Mouse (Mus musculus): ENCODE measurements at regions not wholly inside any gene's neighbourhood (a gene's known extent, or its start where the extent isn't known, plus 50 kb on each side); places are given as distances from the start of the nearest gene placed in this dataset.

GRCm38 (mm10) chr5:83091483-83091882, 263.5 kb downstream of the Tecrl start:
- DNase-seq (ENCODE audit: low read depth, low spot score) = no peak

- no peak for DNase-seq (ENCODE audit: low read depth, low spot score)
These were observed 300.2 kb downstream of the Tecrl start for GRCm38 (mm10) chr5:83054819-83055218.

- DNase-seq (ENCODE audit: low read depth, low spot score) = no peak
These were observed 307.8 kb downstream of the Tecrl start for GRCm38 (mm10) chr5:83047214-83047613.

GRCm38 (mm10) chr5:83029703-83030102, 325.3 kb downstream of the Tecrl start:
- DNase-seq (ENCODE audit: low read depth, low spot score) = no peak

- DNase-seq (ENCODE audit: low read depth, low spot score) = no peak
These were observed 349.0 kb downstream of the Tecrl start for GRCm38 (mm10) chr5:83006038-83006437.

- DNase-seq (ENCODE audit: low read depth, low spot score) = peak; percentile 25
These were observed 365.9 kb downstream of the Tecrl start for GRCm38 (mm10) chr5:82989056-82989455.

- DNase-seq (ENCODE audit: low read depth, low spot score) = no peak
These were observed 385.7 kb downstream of the Tecrl start for GRCm38 (mm10) chr5:82969315-82969714.

GRCm38 (mm10) chr5:82966824-82967223, 388.2 kb downstream of the Tecrl start:
- no peak for DNase-seq (ENCODE audit: low read depth, low spot score)

GRCm38 (mm10) chr5:82966180-82966579, 388.8 kb downstream of the Tecrl start:
- no peak for DNase-seq (ENCODE audit: low read depth, low spot score)

GRCm38 (mm10) chr5:82964513-82964912, 390.5 kb downstream of the Tecrl start:
- no peak for DNase-seq (ENCODE audit: low read depth, low spot score)

GRCm38 (mm10) chr5:82956012-82956411, 399.0 kb downstream of the Tecrl start:
- DNase-seq (ENCODE audit: low read depth, low spot score) = no peak

- no peak for DNase-seq (ENCODE audit: low read depth, low spot score)
These were observed 407.9 kb downstream of the Tecrl start for GRCm38 (mm10) chr5:82947060-82947459.

- no peak for DNase-seq (ENCODE audit: low read depth, low spot score)
These were observed 415.2 kb downstream of the Tecrl start for GRCm38 (mm10) chr5:82939786-82940185.

GRCm38 (mm10) chr5:82899347-82899746, 455.6 kb downstream of the Tecrl start:
- DNase-seq (ENCODE audit: low read depth, low spot score) = peak; percentile 13

GRCm38 (mm10) chr5:82898912-82899311, 456.1 kb downstream of the Tecrl start:
- no peak for DNase-seq (ENCODE audit: low read depth, low spot score)

- no peak for DNase-seq (ENCODE audit: low read depth, low spot score)
These were observed 456.6 kb downstream of the Tecrl start for GRCm38 (mm10) chr5:82898389-82898788.

GRCm38 (mm10) chr5:82869264-82869663, 485.7 kb downstream of the Tecrl start:
- no peak for DNase-seq (ENCODE audit: low read depth, low spot score)

- DNase-seq (ENCODE audit: low read depth, low spot score) = no peak
These were observed 490.6 kb downstream of the Tecrl start for GRCm38 (mm10) chr5:82864347-82864746.

- DNase-seq (ENCODE audit: low read depth, low spot score) = no peak
These were observed 529.7 kb downstream of the Tecrl start for GRCm38 (mm10) chr5:82825327-82825726.

GRCm38 (mm10) chr5:82793197-82793596, 561.8 kb downstream of the Tecrl start:
- DNase-seq (ENCODE audit: low read depth, low spot score) = no peak

Measured in retina, postnatal 7 days (tissue).